Mouse (Mus musculus): ENCODE data around the gene Stk25. TPM values are rescaled to one million over a fixed set of nuclear protein-coding genes. Genes with fewer than 3 reads are reported as not detected.
A peak's percentile ranks its signal among the peaks of the same experiment; 100 is the strongest.
"Not testable (repeated sequence)": the region's sequence is repeated elsewhere in the genome, so short reads cannot be mapped to it uniquely, and the experiment has no call there.

Stk25 gene
- total RNA-seq (2017): 25.1 and 40.3 TPM in 2 replicates

- ATAC-seq (replicated peaks; ENCODE audit: low read depth, poor library complexity, severe bottlenecking): not testable (repeated sequence)
Measured at GRCm38 (mm10) chr1:93658559-93658958, at the start of gene Stk25. Gene Stk25, minus strand, starts transcription at chr1:93658659.

- ATAC-seq (replicated peaks; ENCODE audit: low read depth, poor library complexity, severe bottlenecking): no peak
Measured at GRCm38 (mm10) chr1:93705389-93705788, 46.9 kb upstream of the Stk25 start.

DNA sequence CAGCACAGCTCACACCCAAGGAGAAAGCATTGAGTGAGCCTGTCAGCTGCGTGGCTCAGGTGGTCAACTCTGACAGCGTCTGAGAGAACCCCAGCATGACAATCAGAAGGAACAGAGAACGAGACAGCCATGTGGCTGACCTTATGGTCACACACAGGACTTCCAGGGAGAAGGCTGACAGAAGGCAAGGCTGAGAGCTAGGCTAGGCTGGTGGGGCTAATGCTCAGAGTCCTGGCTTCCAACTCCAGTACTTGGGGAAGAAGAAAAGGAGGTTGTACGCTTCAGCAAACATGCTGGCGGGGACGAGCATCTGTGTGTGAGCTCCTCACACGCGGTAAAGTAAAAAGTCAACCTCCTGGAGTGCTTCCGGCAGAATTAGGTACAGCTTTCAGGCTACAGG, 45.9 kb upstream of the Stk25 start:
- ATAC-seq (replicated peaks; ENCODE audit: low read depth, poor library complexity, severe bottlenecking): no peak

DNA sequence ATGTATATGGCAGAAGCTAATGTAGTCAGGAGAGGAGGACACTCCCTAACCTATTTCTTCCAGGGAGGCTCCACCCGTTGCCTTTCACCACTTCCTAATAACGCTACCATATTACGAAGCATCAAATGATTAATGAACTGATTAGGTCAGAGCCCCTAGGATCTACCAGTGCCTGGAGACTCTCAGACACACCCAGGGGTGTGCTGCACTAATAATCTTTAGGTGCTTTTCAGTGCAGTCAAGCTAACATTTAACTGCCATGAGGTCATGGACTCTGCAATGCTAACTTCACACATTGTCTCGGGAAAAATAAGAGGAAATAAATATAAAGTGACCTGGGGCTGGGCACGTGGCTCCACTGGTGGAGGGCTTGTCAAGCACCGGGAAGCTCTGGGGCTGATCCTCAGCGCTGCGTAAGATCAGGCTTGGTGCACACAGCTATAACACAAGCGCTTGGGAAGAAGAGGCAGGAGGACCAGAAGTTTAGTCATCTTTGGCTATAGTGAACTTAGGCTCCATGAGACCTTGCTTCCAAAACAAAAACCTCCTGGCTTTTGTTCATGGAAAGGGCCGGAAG, 45.1 kb upstream of the Stk25 start:
- ATAC-seq (replicated peaks; ENCODE audit: low read depth, poor library complexity, severe bottlenecking): no peak

- no peak for ATAC-seq (replicated peaks; ENCODE audit: low read depth, poor library complexity, severe bottlenecking)
Measured at GRCm38 (mm10) chr1:93702106-93702505, 43.6 kb upstream of the Stk25 start.

DNA sequence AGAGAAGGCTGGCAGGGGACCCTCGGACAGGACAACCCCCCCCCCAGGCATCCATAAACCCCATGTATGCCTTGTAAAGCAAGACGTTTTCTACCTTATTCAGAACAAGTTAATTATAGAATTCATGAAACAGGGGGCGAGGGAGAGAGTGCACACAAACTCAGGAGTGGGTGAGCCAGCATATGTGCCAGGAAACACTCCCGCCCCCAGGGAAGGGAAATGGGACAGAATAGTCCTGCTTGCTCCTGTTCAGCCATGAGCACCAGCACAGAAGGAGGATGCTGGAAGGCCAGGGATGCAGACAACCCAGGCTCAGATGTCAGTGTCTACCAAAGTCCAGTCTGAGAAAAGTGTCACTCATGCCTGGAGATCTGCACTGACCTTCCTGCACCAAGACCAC, 40.7 kb upstream of the Stk25 start:
- no peak for ATAC-seq (replicated peaks; ENCODE audit: low read depth, poor library complexity, severe bottlenecking)

DNA sequence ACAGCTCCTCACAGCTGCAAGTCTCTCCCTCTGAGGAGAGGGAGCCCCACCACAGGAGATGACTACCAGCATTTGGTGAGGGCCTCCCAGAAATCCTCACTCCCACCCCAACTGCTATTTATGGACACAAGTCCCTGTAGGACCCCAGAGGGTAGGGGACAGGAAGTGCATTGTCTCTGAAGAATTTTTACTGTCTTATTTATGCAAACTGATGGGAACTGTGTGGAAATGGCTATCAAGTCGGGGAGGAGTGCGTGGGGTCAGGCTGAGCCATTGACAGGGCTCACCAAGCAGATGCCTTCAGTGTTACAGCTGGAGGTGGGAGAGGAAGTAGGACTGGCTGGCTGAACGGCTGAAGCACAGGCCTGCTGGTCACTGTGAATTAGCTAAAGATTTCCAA, 38.9 kb upstream of the Stk25 start:
- ATAC-seq (replicated peaks; ENCODE audit: low read depth, poor library complexity, severe bottlenecking): no peak

GRCm38 (mm10) chr1:93694966-93695365, 36.5 kb upstream of the Stk25 start:
- no peak for ATAC-seq (replicated peaks; ENCODE audit: low read depth, poor library complexity, severe bottlenecking)

GRCm38 (mm10) chr1:93693943-93694342, 35.5 kb upstream of the Stk25 start:
- ATAC-seq (replicated peaks; ENCODE audit: low read depth, poor library complexity, severe bottlenecking): no peak

- ATAC-seq (replicated peaks; ENCODE audit: low read depth, poor library complexity, severe bottlenecking): no peak
Measured at GRCm38 (mm10) chr1:93693502-93693901, 35.0 kb upstream of the Stk25 start.

DNA sequence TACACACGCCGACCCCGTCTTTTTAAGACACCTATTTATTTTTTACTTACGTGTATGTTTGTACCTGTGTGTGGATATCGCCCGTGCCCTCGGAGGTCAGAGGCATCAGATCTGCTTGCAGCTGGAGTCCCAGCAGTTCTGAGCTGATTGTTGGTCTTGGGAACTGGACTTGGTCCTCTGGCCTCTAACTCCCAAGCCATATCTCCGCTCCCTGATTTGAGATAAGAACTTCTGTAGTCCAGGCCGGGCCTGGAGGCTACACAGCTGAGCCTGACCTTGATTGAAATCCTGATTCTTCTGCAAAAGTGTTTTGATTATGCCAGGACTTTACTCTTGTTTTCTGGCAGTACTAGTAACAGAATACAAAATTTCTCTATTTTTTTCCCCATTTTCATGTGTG, 34.3 kb upstream of the Stk25 start:
- no peak for ATAC-seq (replicated peaks; ENCODE audit: low read depth, poor library complexity, severe bottlenecking)

- peak; percentile 86 for ATAC-seq (replicated peaks; ENCODE audit: low read depth, poor library complexity, severe bottlenecking)
Measured at GRCm38 (mm10) chr1:93691786-93692357, 33.4 kb upstream of the Stk25 start.

DNA sequence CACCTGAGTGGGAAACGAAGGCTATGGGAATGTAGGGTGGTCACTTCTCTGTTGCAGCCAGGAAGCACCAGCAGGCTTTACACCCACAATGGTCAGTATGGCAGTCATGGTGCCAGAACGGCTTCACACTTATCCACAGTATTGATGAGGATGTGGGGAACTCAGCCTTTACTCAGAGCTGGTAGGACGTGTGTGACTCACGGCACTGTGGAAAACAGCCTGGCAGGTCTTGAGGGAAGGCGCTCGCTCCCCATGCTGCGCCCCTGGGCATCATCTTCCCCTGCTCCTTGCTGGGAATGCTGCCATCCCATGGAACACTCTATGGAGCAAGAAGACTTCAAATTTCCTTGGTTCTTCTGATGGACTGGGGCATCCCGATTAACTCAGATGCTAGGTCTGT, 32.6 kb upstream of the Stk25 start:
- ATAC-seq (replicated peaks; ENCODE audit: low read depth, poor library complexity, severe bottlenecking): no peak

DNA sequence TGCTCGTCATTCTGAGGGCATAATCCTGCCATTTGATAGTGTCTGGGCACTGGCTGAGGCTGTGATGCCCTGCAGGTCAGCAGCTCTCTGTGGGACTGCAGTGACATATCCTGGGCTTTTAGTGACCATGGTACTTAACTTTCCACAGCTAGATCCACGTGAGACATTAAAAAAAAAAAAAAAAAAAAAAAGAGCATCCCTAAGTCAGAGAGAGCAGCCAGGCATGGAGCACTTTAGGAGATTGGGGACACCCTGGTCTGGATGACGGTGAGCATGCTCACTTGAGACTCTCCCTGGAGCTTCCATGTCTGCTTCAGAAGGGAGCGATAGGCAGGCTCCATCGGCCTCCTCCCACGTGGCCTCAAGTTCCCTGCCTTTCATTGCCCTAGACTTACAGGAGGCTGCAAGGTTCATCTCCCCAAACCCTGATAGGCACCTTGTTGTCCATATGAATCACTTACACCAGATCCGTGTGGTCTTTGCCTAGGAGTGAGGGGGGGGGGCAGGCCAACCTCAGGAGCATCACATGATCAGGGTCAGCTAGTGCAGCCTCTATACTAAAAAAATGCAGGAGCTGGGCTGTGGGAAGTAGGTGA, 31.5 kb upstream of the Stk25 start:
- ATAC-seq (replicated peaks; ENCODE audit: low read depth, poor library complexity, severe bottlenecking): no peak

GRCm38 (mm10) chr1:93688154-93688553, 29.7 kb upstream of the Stk25 start:
- ATAC-seq (replicated peaks; ENCODE audit: low read depth, poor library complexity, severe bottlenecking): no peak

DNA sequence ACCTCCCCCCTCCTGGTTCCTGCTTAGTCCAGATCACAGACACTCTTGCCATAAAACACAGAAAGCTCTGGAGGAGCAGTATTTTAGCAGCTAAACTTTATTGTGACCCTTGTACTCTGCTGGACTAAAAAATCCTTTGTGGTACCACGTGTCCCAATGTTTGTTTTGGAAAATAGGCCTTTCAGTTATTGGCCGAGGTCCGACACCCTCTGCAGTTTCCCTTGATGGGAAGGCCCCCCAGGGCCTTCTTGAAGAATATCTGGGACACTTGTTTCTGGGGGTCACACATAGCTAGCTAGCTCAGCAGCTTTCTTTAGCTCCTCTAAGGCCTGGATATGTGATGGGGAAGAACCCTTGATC, 28.5 kb upstream of the Stk25 start:
- ATAC-seq (replicated peaks; ENCODE audit: low read depth, poor library complexity, severe bottlenecking): no peak

DNA sequence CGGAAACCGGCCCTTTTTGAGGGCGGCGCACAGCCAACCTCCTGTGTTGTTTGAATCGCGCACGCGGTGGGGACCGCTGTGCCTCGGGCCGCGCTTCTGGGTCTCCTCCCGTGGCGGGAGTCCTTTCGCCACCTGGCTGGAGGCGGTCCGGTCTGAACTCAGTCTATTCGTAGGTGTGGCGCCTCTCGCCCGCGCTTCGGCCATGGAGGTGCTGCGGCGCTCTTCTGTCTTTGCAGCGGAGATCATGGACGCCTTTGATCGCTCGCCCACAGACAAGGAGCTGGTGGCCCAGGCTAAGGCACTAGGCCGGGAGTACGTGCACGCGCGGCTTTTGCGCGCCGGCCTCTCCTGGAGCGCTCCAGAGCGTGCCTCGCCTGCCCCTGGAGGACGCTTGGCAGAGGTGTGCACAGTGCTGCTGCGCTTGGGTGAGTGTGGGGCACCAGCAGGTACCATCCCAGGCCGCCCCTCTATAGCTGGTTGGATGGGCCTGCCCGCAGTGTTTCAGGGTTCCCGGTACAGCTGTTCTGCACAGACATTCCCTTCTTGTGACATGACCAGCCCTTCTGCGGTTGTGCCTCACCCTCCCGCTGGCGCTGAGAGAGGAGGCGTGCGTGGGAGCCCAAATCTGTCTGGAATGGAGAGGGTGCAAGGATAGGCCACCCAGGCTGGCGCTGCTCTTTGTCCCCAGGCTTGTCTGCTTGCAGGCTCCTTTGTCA, 27.9 kb upstream of the Stk25 start:
- peak; percentile 75 for ATAC-seq (replicated peaks; ENCODE audit: low read depth, poor library complexity, severe bottlenecking)

DNA sequence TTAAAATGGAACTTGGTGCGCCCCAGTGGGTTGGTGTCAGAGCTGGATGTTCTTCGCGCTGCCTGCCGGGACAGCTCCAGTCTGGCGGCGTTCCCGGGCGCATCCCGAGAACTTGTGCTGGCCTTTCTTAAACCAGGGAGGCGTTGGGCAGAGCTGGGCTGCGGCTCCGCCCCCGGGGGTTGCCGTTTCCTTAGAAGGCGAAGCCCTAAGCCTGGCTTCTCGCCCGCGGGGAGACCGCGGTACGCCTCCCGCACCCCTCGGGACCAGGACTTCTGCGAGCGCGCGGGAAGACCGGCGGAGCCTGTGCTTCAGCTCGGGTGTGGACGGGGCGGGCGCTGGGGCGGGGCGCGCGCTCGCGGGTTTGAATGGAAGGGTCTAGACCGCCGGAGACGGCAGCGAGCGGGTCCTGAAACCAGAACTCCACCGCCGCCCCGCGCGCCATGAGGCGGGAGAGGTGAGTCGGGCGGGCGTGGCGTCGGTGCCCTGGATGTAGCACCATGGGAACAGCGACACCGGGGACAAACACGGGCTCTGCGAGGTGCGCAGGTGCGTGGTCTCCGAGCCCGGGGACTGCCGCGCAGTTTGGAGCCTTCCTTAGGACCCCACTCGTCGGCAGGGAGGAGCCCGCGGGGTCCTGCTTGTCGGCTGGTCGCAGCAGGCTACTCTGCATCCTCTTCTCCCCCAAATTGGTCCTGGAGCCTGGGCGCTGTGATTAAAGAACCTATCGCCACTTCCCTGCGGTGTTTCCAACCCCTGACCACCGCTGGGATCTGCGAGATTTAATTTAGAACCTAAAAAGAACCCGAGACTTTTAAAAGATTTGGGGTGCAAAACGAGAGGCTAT, 27.2 kb upstream of the Stk25 start, which contains the start of gene Bok:
Bok (plus strand) TSS at position 260 of the 844 bp plus-strand sequence.
- peak; percentile 47 for ATAC-seq (replicated peaks; ENCODE audit: low read depth, poor library complexity, severe bottlenecking)

GRCm38 (mm10) chr1:93679889-93680568, 21.6 kb upstream of the Stk25 start:
- peak; percentile 71 for ATAC-seq (replicated peaks; ENCODE audit: low read depth, poor library complexity, severe bottlenecking)

DNA sequence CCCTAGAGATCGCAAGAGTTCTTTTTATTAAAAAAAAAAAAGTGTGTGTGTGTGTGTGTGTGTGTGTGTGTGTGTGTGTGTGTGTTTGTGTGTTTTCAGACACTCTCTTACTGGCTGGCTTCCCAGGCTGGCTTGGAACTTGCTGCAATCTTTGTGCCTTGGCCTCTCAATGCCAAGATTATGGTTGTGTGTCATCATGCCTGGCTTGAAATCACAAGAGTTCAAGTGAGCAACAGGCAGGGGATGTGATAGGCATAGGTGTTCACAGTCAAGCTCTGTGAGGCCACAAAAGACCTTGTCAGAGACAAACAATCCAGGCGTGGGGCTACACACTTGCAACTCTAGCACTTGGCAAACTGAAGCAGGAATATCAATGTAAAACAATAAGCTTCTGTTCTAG, 19.9 kb upstream of the Stk25 start:
- no peak for ATAC-seq (replicated peaks; ENCODE audit: low read depth, poor library complexity, severe bottlenecking)

All from common myeloid progenitor, adult 5-6 weeks (primary cell).